Mouse (Mus musculus) R1 (cell line): ENCODE measurements at regions not wholly inside any gene's neighbourhood (a gene's known extent, or its start where the extent isn't known, plus 50 kb on each side); places are given as distances from the start of the nearest gene placed in this dataset.

Experiments used
- DNase-seq: peaks from one replicate; pipeline ENCODE4 v3.0.0-alpha.2; 2018; ENCODE audit warnings: low read depth, low spot score

- DNase-seq: no peak
These were observed 64.4 kb downstream of the Ackr3 start for GRCm38 (mm10) chr1:90268131-90268691.

- no peak for DNase-seq
These were observed 65.2 kb downstream of the Ackr3 start for GRCm38 (mm10) chr1:90268951-90269350.

GRCm38 (mm10) chr1:90269836-90270235 is 66.1 kb downstream of the Ackr3 start:
- DNase-seq: no peak

- DNase-seq: no peak
These were observed 67.5 kb downstream of the Ackr3 start for GRCm38 (mm10) chr1:90271326-90271725.

- DNase-seq: peak; percentile 26
These were observed 68.6 kb downstream of the Ackr3 start for GRCm38 (mm10) chr1:90272411-90272810.

- DNase-seq: no peak
These were observed 69.2 kb downstream of the Ackr3 start for GRCm38 (mm10) chr1:90272830-90273628.

- no peak for DNase-seq
These were observed 69.8 kb downstream of the Ackr3 start for GRCm38 (mm10) chr1:90273629-90273928.

- DNase-seq: no peak
These were observed 71.3 kb downstream of the Ackr3 start for GRCm38 (mm10) chr1:90274968-90275651.

GRCm38 (mm10) chr1:90275786-90276520 is 72.2 kb downstream of the Ackr3 start:
- DNase-seq: peak; percentile 66

- no peak for DNase-seq
These were observed 73.9 kb downstream of the Ackr3 start for GRCm38 (mm10) chr1:90277486-90278255.

- DNase-seq: no peak
These were observed 75.5 kb downstream of the Ackr3 start for GRCm38 (mm10) chr1:90279066-90279839.

- no peak for DNase-seq
These were observed 76.4 kb downstream of the Ackr3 start for GRCm38 (mm10) chr1:90280227-90280626.

- no peak for DNase-seq
These were observed 77.5 kb downstream of the Ackr3 start for GRCm38 (mm10) chr1:90281255-90281654.

- no peak for DNase-seq
These were observed 78.2 kb downstream of the Ackr3 start for GRCm38 (mm10) chr1:90281956-90282355.

- DNase-seq: no peak
These were observed 78.6 kb downstream of the Ackr3 start for GRCm38 (mm10) chr1:90282367-90282766.

GRCm38 (mm10) chr1:90283176-90283775 is 79.5 kb downstream of the Ackr3 start:
- peak; percentile 33 for DNase-seq

- peak; percentile 41 for DNase-seq
These were observed 80.3 kb downstream of the Ackr3 start for GRCm38 (mm10) chr1:90283912-90284636.

GRCm38 (mm10) chr1:90285318-90285717 is 81.5 kb downstream of the Ackr3 start:
- DNase-seq: no peak

GRCm38 (mm10) chr1:90287251-90287650 is 83.5 kb downstream of the Ackr3 start:
- no peak for DNase-seq
